Mouse (Mus musculus): ENCODE measurements around the gene Nr1d1. TPM values are rescaled to one million over a fixed set of nuclear protein-coding genes. Genes with fewer than 3 reads are reported as not detected.

Nr1d1 gene
- 1.2 and 1.5 TPM in 2 replicates for polyA plus RNA-seq (2016; fragmentation: Nextera tagmentation; extraction: Ambion mirVana)

GRCm38 (mm10) chr11:98774582-98775347, at the start of gene Nr1d1:
Nr1d1 (minus strand) TSS chr11:98775333.
- H3K4me1 ChIP-seq: peaks cover 39% of the 10 kb centered on the region
- WGBS: under 1% methylated on average over 22 of the region's 22 CpGs
- H3K4me2 ChIP-seq (replicated peaks): peak within 1 kb of the TSS; percentile 73
- peak within 1 kb of the TSS; percentile 37 for H3K4me3 ChIP-seq
- no peak; the same call in none of the 2 replicates for ATAC-seq (ENCODE audit: low FRiP score, low read depth)
- H3K27me3 ChIP-seq: peaks cover 11% of the 10 kb centered on the region; the same call in 1 of the 2 replicates
- H3K27ac ChIP-seq (replicated peaks): no peak within 1 kb of the TSS; the same call in none of the 2 replicates
- H3K9ac ChIP-seq (replicated peaks): peak within 1 kb of the TSS; percentile 11
- H3K36me3 ChIP-seq: peaks cover 4% of the 10 kb centered on the region; the same call in 1 of the 2 replicates
- no peaks in the 10 kb centered on the region for H3K9me3 ChIP-seq

DNA sequence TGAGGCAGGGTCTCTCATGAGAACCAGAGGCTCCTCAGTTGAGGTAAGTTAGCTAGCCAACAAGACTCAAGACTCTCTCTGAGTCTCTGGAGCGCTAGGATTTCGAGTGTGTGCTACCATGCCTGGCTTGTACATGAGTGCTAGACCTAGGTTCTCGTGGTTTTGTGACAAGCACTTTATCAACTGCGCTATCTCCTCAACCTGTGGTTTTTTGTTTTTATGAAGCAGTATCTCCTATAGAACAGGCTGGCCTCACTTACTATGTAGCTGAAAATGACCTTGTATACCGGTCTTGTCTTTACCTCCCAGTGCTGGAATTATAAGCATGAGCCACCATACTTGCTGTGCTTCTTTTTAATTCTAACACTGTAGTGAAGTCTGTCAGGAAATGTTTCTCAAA, 45.8 kb upstream of the Nr1d1 start:
- H3K9ac ChIP-seq (replicated peaks): no peak overlapping the region
- no peaks in the 10 kb centered on the region for H3K9me3 ChIP-seq
- H3K27me3 ChIP-seq: no peaks in the 10 kb centered on the region
- H3K4me1 ChIP-seq: no peaks in the 10 kb centered on the region
- H3K4me2 ChIP-seq (replicated peaks): no peak overlapping the region
- peaks cover 92% of the 10 kb centered on the region for H3K36me3 ChIP-seq
- H3K4me3 ChIP-seq: no peak overlapping the region
- H3K27ac ChIP-seq (replicated peaks): no peak overlapping the region
- 98% methylated on average over 5 of the region's 5 CpGs for WGBS
- ATAC-seq (ENCODE audit: low FRiP score, low read depth): no peak

DNA sequence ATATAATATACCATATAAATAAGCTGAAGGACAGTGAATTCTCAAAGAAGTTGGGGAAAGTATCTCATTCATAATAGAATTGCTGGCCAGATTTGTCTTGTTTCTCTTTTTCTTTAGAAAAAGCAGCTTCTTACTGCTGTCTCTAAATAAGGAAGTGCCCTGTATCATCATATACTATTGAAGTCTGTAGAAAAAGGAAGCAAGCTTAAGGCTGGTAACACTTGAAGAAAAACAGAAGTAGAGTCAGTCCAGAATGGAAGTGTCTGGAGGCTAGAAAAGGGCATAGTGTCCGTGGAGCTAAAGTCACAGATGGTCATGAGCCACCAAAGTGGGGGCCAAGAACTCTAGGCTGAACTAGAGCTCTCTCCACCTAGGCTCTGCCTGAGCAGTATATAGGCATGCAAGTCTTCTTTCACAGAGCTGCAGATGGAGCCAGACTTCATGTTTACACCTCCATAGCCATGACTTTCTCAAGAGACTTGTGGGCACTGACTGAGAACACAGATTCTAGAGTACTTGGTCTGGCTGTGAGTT, 41.6 kb upstream of the Nr1d1 start:
- Histone ChIP-seq H3K27me3 (no peaks in the 10 kb centered on the region), H3K9me3 (no peaks in the 10 kb centered on the region), H3K9ac (replicated peaks) (no peak overlapping the region), H3K27ac (replicated peaks) (no peak overlapping the region), H3K4me3 (no peak overlapping the region), H3K4me1 (peaks cover 3% of the 10 kb centered on the region; the same call in 1 of the 2 replicates), H3K4me2 (replicated peaks) (no peak overlapping the region), H3K36me3 (peaks cover 92% of the 10 kb centered on the region)
- WGBS: 90% methylated on average over 1 of the region's 1 CpGs
- ATAC-seq (ENCODE audit: low FRiP score, low read depth): no peak

DNA sequence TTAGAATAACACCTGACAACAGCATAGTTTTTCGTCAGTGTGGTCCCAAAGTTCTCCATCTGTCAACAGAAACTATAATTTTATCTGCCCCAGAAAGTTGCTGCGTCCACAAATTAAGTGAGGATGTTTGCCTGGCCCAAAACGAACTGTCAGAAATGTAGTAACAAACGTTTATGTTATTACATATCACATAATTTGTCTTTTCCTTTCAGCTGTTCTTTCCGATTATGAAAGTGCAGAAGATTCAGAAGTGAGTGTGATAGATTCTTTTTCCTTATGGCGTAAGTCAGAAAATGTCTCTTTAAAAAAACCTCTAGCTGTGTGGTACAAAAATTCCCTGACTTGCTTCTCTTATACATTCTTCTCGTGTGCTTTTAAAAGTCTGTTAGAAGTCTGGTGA, 35.6 kb upstream of the Nr1d1 start:
- peak overlapping the region; percentile 78 for H3K4me2 ChIP-seq (replicated peaks)
- H3K27me3 ChIP-seq: no peaks in the 10 kb centered on the region
- WGBS: 82% methylated on average over 7 of the region's 7 CpGs
- peaks cover 18% of the 10 kb centered on the region for H3K4me1 ChIP-seq
- peak overlapping the region; percentile 89 for H3K4me3 ChIP-seq
- peak overlapping the region; percentile 92 for H3K9ac ChIP-seq (replicated peaks)
- no peak for ATAC-seq (ENCODE audit: low FRiP score, low read depth)
- H3K36me3 ChIP-seq: peaks cover 64% of the 10 kb centered on the region
- no peaks in the 10 kb centered on the region for H3K9me3 ChIP-seq
- H3K27ac ChIP-seq (replicated peaks): peak overlapping the region; percentile 98; the same call in 1 of the 2 replicates

GRCm38 (mm10) chr11:98809457-98810290, 34.5 kb upstream of the Nr1d1 start:
- H3K9ac ChIP-seq (replicated peaks): peak overlapping the region; percentile 92
- H3K4me2 ChIP-seq (replicated peaks): peak overlapping the region; percentile 78
- H3K27me3 ChIP-seq: no peaks in the 10 kb centered on the region
- peak; percentile 98 for ATAC-seq (ENCODE audit: low FRiP score, low read depth)
- H3K36me3 ChIP-seq: peaks cover 64% of the 10 kb centered on the region
- H3K4me3 ChIP-seq: peak overlapping the region; percentile 89
- H3K4me1 ChIP-seq: peaks cover 18% of the 10 kb centered on the region
- H3K9me3 ChIP-seq: no peaks in the 10 kb centered on the region
- under 1% methylated on average over 76 of the region's 84 CpGs for WGBS
- H3K27ac ChIP-seq (replicated peaks): peak overlapping the region; percentile 98

- ATAC-seq (ENCODE audit: low FRiP score, low read depth): no peak
- H3K4me2 ChIP-seq (replicated peaks): peak overlapping the region; percentile 78
- peaks cover 65% of the 10 kb centered on the region for H3K36me3 ChIP-seq
- no peak overlapping the region for H3K9ac ChIP-seq (replicated peaks)
- peak overlapping the region; percentile 98 for H3K27ac ChIP-seq (replicated peaks)
- no peaks in the 10 kb centered on the region for H3K9me3 ChIP-seq
- H3K4me3 ChIP-seq: no peak overlapping the region
- peaks cover 18% of the 10 kb centered on the region for H3K4me1 ChIP-seq
- H3K27me3 ChIP-seq: no peaks in the 10 kb centered on the region
- WGBS: 76% methylated on average over 2 of the region's 2 CpGs
Observed at GRCm38 (mm10) chr11:98808417-98808816, 33.3 kb upstream of the Nr1d1 start.

- WGBS: 93% methylated on average over 5 of the region's 5 CpGs
- Histone ChIP-seq H3K27ac (replicated peaks) (no peak within 1 kb of the TSS), H3K4me3 (no peak within 1 kb of the TSS), H3K4me2 (replicated peaks) (no peak within 1 kb of the TSS), H3K27me3 (no peaks in the 10 kb centered on the region), H3K9me3 (no peaks in the 10 kb centered on the region), H3K9ac (replicated peaks) (no peak within 1 kb of the TSS), H3K36me3 (peaks cover 82% of the 10 kb centered on the region), H3K4me1 (peaks cover 2% of the 10 kb centered on the region; the same call in 1 of the 2 replicates)
- no peak for ATAC-seq (ENCODE audit: low FRiP score, low read depth)
Observed at GRCm38 (mm10) chr11:98804605-98805004, 29.5 kb upstream of the Nr1d1 start, which contains the start of gene Casc3. Casc3 (plus strand) TSS chr11:98804905.

DNA sequence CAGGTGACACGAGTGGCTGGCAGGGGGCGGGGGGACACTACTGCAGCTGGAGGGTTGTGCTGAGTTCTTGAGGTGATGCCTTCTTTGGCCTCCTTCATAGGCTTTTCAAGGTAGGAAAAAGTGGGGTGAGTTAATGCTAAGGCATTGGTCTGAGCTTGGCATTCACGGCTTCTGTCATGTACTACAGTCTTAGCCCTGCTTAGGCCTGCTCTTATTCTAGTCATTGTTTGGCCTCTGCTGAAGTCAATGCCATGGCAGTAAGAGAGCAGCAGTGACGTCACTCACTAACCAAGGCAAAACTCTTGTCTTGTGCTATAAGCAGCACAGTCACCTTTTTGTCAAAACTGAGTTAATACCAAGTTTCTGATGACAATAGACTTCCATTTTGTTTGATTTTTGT, 22.8 kb upstream of the Nr1d1 start:
- Histone ChIP-seq H3K36me3 (peaks cover 40% of the 10 kb centered on the region), H3K4me1 (peaks cover 28% of the 10 kb centered on the region), H3K4me2 (replicated peaks) (peak overlapping the region; percentile 99), H3K4me3 (peak overlapping the region; percentile 85), H3K9me3 (no peaks in the 10 kb centered on the region), H3K27ac (replicated peaks) (peak overlapping the region; percentile 42; the same call in 1 of the 2 replicates), H3K27me3 (no peaks in the 10 kb centered on the region), H3K9ac (replicated peaks) (peak overlapping the region; percentile 99)
- 51% methylated on average over 4 of the region's 4 CpGs for WGBS
- ATAC-seq (ENCODE audit: low FRiP score, low read depth): no peak

DNA sequence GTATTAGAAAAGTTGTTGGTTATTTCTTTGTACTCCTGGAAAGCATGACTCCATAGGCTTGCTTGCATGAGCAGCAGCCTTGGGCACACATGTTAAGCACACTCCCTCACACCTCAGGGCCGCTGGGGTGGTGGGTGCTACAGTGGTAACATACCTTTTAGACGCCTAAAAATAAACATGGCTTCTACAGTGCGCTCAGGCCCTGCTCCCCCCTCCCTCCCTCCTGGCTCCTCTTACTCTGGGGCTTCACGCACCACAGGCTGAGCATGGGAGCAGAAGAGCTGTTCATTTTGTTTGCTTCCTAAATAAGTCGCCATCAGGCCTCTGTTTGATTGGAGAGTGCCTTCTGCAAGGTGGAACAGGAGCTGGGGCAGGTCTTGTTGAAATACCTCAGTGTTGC, 22.2 kb upstream of the Nr1d1 start:
- ATAC-seq (ENCODE audit: low FRiP score, low read depth): no peak
- peaks cover 34% of the 10 kb centered on the region for H3K36me3 ChIP-seq
- no peaks in the 10 kb centered on the region for H3K27me3 ChIP-seq
- peaks cover 33% of the 10 kb centered on the region for H3K4me1 ChIP-seq
- peak overlapping the region; percentile 42; the same call in 1 of the 2 replicates for H3K27ac ChIP-seq (replicated peaks)
- WGBS: 16% methylated on average over 5 of the region's 5 CpGs
- H3K9ac ChIP-seq (replicated peaks): peak overlapping the region; percentile 99
- H3K4me3 ChIP-seq: peak overlapping the region; percentile 85
- peak overlapping the region; percentile 99 for H3K4me2 ChIP-seq (replicated peaks)
- H3K9me3 ChIP-seq: no peaks in the 10 kb centered on the region

DNA sequence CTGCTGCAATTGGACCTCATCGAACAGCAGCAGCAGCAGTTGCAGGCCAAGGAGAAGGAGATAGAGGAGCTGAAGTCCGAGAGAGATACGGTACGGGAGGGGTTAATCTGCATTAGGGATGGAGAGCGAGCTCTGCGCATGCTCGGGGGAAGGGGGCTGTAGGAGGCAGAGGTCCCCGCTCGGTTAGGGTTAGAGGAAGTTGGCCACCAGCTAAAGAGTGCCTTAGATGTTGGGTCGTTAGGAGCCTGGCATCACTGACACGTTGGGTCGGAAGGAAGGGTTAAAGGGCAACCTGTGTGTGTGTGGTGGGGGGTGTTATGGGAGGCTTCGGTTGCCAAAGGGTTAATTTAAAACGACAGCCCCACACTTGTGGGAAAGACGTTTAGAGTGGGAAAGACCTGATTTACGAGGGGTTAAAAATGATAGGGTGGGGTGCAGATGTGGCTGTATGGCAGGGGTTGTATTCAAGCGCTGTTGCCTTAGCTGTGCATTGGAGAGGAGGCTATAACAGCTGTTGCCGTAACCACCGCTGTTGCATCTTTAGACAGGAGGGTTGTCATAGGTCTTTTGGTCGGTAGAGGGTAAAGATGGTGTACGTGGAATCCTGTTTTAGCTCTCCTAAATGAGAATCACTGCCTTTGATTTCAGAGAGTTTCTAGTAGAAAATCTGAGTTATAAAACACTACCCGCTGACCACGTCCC, 21.5 kb upstream of the Nr1d1 start:
- H3K27ac ChIP-seq (replicated peaks): peak overlapping the region; percentile 99
- H3K4me3 ChIP-seq: peak overlapping the region; percentile 85
- H3K9me3 ChIP-seq: no peaks in the 10 kb centered on the region
- peaks cover 28% of the 10 kb centered on the region for H3K36me3 ChIP-seq
- WGBS: 4% methylated on average over 23 of the region's 23 CpGs
- peaks cover 34% of the 10 kb centered on the region for H3K4me1 ChIP-seq
- peak overlapping the region; percentile 99 for H3K9ac ChIP-seq (replicated peaks)
- ATAC-seq (ENCODE audit: low FRiP score, low read depth): peak; percentile 38
- no peaks in the 10 kb centered on the region for H3K27me3 ChIP-seq
- H3K4me2 ChIP-seq (replicated peaks): peak overlapping the region; percentile 99

Data from midbrain, embryonic 12.5 days (tissue).